Mouse (Mus musculus): ENCODE data around the gene Rab11fip3.

- TF ChIP-seq CHD2 (IDR thresholded peaks at IDR 0.05; ENCODE audit: low read depth, low read length) (no peak), HCFC1 (IDR thresholded peaks at IDR 0.05; ENCODE audit: borderline replicate concordance, insufficient read depth, low read length) (no peak), ZNF384 (IDR thresholded peaks at IDR 0.05; ENCODE audit: low read depth, low read length) (no peak), ZC3H11A (IDR thresholded peaks at IDR 0.05; ENCODE audit: borderline replicate concordance, low read depth, low read length) (no peak)
Measured at GRCm38 (mm10) chr17:26008787-26009186, 60.6 kb downstream of the Rab11fip3 start.
